Mouse (Mus musculus) megakaryocyte, embryonic 14.5 days (primary cell): ENCODE results near the gene Gm3952.

Experiments
- FLI1 ChIP-seq: IDR thresholded peaks from 2 replicates; pipeline ENCODE4 v1.6.1; 2012; ENCODE audit warnings: low read length, inconsistent platforms, mixed read lengths
- GATA1 ChIP-seq: IDR thresholded peaks from 3 replicates; pipeline ENCODE4 v1.6.1; 2012; ENCODE audit warnings: mixed read lengths, low read length, inconsistent platforms, borderline replicate concordance

DNA sequence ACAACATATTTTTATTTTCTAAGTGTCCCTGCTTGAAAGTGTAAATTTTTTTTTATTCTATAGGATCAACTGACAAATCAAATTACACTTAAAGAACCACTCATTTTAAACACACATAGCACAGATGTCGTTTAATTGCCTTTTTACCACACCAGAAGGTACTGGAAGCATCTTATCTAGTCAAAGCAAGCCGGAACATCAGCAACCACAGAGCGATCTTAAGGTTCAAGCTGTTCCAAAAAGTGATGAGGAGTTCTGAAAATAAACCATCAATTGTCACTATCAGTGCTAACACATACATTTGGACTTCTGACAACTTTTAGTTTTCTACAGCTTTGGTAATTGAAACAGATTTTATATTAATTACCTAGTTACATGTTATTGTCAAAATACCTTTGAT is 64.4 kb downstream of the Gm3952 start:
- TF ChIP-seq GATA1 = no peak
- no peak for TF ChIP-seq FLI1
